Mouse (Mus musculus) layer of hippocampus, postnatal 10 days (tissue): ENCODE data around the gene Lmf1. TPM values are rescaled to one million over a fixed set of nuclear protein-coding genes. Genes with fewer than 3 reads are reported as not detected.

Source experiments
- DNase-seq, 2 experiments: peaks; one replicate each; pipeline ENCODE4 v3.0.0; 2021; ENCODE audit warnings: low spot score in 2 of 2
- total RNA-seq, 2 experiments: library from RNA; stranded (reverse); gene quantifications; 2 replicates each; pipeline ENCODE4 v1.2.3; 2021

Lmf1 gene
- total RNA-seq, 2 experiments from 2014 or later: 23.1 to 26.4 TPM

- DNase-seq: no peak
Measured at GRCm38 (mm10) chr17:25637986-25638385, 59.1 kb downstream of the Lmf1 start.

DNA sequence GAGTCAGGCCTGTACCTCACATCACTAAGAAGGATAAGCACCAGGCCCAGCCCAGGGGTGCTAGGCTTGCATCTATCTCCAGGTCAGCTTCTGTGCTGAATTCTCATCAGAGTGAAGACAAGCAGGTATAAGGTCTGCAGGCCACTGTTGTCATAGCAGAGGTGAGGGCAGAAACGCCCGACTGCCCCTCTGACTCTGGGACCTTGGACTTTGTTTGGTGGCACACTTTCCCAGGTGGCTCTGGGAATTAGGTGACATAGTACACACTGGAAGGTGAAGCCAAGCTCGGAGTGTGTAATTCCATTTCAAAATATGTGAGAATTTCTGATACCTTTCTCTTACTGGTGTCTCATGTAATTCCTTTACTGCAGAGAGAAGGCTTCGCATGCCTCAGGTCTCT is 59.6 kb downstream of the Lmf1 start:
- no peak for DNase-seq

DNA sequence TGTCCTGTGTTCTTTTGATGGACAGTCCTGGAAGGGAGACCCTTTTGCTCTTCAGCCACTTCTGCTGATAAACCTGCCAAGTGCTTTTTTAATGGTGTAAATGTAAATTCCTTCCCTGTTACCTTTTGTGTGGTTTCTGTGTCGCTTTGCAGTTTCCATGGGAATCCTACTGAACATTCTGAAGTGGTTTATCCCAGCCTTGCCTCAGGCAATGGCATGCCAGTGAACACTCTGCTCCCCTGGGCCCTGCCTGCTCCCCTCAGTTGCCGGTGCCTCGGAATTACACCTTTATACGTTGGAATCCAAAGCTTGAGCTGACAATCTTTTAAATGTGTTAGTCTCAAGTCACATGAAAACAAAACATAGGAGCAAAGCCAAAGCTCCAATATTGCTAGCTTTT is 62.1 kb downstream of the Lmf1 start:
- no peak for DNase-seq

- DNase-seq: no peak
Measured at GRCm38 (mm10) chr17:25642032-25642431, 63.1 kb downstream of the Lmf1 start.

DNA sequence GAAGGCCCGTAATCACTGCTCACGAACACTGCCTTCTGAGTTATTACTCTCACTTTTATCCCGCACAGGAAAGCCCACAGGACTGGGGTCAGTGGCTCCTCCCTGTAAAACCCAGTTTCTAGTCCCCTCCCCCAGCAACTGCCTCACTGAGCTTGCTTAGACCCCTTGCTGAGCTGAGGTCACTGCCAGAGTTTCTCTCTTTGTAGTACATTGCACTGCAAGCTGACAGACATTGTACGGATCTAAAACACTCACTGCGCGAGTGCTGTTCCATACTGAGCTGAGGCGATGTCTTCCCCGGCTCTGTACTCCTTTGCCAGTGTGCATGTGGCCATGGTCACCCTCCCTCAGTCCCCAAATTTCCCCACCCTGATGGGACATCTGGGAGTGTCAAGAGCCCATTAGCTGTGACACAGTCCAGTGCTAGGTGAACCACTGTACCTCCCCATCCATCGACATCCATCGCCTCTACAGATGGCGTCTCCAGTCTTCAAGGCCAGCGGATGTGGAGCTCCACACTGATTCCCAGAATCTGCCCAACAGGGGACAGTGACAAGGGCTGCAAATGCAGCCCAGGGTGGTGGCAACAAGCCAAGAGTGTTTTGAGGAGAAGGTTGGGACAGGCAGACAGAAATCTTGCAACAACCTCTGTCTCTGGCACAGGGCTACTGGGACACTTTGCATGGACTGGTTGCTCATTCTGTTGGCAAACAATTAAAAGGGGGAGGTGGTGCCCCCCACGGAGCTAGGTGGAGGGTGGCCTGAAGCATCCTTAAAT is 64.8 kb downstream of the Lmf1 start:
- DNase-seq: no peak

- no peak for DNase-seq
Measured at GRCm38 (mm10) chr17:25644761-25645160, 65.9 kb downstream of the Lmf1 start.

DNA sequence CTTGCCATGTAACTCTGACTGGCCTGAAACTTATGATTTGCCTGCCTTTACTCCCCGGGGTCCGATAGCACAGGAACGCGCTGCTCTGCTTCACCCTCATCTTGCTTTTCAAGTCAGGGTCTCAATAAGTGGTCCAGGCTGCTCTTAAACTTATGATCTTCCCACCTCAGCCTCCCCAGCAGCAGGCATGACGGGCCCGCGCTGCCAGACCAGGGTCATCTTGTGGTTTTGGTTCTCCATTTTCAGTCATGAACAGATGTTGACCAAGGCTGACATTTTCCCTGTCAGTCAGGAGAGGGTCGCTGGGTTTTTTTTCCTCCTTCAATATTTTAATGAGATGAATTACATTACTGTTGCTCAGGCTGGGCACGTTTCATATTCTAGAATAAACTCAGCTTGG is 66.8 kb downstream of the Lmf1 start:
- no peak for DNase-seq

DNA sequence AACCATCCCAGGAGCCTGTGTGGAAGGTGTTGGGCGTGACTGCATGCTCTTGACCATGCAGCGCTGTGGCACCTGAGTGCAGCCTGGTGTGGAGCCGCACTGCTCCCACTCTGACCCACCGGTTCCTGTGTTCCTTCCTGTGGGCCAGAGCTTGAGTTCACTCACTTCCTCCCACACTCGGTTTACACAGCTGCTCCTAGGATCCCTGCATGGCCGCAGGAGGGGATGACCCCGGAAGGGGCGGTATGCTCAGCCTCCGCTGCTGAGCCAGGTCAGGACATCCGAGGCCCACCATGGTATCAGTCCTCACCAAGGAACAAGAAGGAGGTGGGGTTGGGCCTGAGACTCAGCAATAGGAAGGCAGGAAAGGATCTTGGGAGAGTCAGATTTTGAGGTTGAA is 69.0 kb downstream of the Lmf1 start:
- no peak for DNase-seq

DNA sequence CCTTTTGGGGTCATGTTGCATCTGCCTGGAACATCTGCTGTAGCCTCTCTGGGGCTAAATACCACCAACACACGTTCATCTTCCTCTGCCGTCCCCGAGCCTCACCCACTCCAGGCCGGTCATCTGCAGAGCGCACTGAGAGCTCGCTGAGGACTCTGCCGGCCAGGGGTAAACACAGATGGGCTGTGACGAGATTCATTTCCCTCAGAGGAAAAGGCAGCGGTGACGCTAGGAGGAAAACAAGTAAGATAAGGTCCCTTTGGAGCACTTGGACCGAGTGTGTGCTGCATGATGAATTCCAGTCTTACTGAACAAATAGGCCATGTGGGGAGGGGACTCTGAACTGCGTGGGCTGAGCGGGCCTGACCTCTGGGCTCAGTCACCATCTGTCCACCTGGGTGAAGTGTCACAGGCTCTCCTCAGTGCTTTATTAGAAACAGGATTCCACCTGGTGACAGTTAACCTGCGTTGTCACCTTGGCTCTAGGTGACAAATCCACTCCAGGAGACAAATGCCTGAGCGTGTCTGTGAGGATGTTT is 69.9 kb downstream of the Lmf1 start:
- no peak for DNase-seq

GRCm38 (mm10) chr17:25650726-25651125 is 71.8 kb downstream of the Lmf1 start:
- DNase-seq: no peak

DNA sequence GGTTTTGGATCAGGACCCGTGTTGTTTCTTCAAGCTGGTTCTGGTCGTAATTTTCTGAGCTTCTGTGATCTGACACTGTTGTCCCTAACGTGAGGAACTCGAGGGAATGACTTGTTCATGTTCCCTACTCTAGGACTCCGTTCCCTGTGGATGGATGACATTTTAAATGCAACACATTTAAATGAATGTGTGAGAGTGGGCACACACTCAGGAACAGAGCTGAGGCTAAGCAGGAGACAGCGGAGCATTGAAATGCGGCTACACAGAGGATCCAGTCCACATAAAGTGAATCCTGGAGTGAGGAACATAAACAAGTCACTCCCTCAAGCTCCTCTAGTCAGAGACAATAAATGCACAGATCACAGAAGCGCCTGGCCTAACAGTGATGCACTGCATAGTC is 73.4 kb downstream of the Lmf1 start:
- DNase-seq: no peak

GRCm38 (mm10) chr17:25656142-25656825 is 77.4 kb downstream of the Lmf1 start:
- no peak for DNase-seq

GRCm38 (mm10) chr17:25656826-25657189 is 77.9 kb downstream of the Lmf1 start:
- DNase-seq: no peak

GRCm38 (mm10) chr17:25663213-25663835 is 84.4 kb downstream of the Lmf1 start:
- peak; percentile 46 to 66 for DNase-seq

- no peak for DNase-seq
Measured at GRCm38 (mm10) chr17:25665485-25665884, 86.6 kb downstream of the Lmf1 start.

DNA sequence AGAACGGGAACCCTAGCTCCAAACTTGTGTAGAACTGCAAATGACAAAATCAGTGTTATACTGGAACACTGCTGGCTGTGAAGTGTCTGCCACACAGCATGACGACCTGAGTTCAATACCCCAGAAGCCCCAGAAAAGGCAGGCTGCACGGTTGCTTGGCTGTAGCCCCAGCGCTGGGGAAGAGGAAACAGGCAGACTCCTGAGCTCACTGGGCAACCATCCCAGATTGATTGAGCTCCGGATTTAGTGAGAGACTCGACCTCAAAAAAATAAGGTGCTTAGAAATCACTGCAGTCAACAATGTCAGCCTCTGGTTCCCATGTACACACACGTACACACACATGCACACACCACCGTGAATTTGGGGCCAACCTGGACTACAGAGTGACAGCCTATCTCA is 87.0 kb downstream of the Lmf1 start:
- DNase-seq: no peak

GRCm38 (mm10) chr17:25668481-25669055 is 89.7 kb downstream of the Lmf1 start:
- no peak for DNase-seq

DNA sequence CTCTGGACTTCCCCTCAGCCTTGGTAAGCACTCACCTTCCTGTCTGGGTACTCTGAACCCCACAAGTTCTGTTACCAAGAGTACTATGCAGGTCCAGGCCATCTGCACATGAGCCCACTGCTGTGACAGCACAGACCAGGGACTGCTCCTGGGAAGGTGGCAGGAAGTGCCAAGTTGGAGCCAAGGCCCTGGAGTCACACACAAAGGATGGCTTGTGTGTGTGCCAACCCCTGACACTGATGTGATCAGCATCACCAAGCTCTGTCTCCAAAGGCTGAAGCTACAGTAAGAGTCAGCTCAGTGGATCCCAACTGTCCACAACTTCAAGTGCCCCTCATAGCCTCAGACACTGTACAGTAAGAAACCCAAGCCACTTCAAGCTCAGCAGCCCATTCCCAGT is 94.1 kb downstream of the Lmf1 start:
- DNase-seq: peak in 1 of 2 experiments; percentile 38

- DNase-seq: no peak
Measured at GRCm38 (mm10) chr17:25677969-25678368, 99.1 kb downstream of the Lmf1 start.

DNA sequence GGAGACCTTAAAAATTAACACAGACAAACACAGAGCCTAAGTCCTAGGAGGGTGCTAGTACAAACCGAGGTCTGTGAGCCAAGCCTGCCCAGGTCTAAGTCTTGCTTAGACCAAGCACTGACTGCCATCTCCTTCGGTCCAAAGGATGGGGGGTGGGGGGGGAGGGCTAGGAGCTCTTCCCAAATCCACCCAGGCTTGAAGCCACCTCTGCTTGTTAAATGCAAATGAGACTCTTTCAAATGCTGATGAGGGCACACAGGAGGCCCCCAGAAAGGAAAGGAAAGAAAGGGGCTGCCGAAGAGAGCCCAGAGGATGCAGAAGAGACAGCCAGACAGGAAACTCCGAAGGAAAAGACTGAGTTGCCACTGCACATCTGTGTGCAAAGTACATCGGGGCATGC is 100.9 kb downstream of the Lmf1 start:
- no peak for DNase-seq

DNA sequence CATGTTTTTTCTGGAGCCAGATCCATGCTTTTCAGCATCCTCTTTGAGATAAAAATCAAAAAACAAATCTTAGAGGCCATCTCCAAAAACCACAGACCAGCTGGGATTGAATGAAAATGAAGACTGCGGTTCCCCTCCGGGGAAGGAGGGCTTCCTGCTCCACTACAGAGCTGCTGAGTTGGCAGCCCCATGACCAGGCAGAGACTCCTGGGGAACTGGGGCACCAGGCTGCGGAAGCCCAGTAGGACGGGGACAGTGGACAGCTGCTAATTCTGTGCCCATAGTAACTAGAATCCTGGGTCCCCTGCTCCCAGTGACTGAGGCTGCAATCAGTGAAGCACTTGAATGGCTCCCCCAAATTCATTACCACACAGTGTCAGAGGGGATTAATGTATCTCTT is 102.8 kb downstream of the Lmf1 start:
- DNase-seq: no peak

DNA sequence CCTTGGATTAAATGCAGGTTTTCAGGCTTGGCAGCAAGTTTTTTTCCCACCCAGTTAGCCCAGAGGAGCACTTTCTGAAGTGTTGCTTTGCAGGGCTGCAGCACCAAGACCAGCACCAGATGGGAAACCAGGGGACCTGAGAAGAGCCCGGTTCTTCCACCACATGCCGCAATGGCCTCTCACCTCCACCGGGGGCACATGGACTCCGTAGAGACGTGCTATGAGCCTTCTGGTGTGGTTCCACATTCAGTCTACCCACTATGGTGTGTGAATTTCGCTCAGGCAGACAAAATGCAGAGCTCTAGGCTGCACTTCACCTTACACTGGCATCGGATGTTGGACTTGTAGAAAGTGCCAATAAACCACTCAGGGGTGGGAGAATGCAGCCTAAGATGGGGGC is 107.4 kb downstream of the Lmf1 start:
- no peak for DNase-seq
